Mouse (Mus musculus) common myeloid progenitor, adult 5-6 weeks (primary cell): ENCODE measurements at regions not wholly inside any gene's neighbourhood (a gene's known extent, or its start where the extent isn't known, plus 50 kb on each side); places are given as distances from the start of the nearest gene placed in this dataset.
"Not testable (repeated sequence)": the region's sequence is repeated elsewhere in the genome, so short reads cannot be mapped to it uniquely, and the experiment has no call there.

Experiments used
- ATAC-seq: replicated peaks from 2 replicates; pipeline ENCODE4 v1.8.0; 2016; ENCODE audit warnings: low read depth, mild to moderate bottlenecking, moderate TSS enrichment, inconsistent platforms; ENCODE audit not compliant: poor library complexity, severe bottlenecking

GRCm38 (mm10) chr17:43139916-43140315 is 123.6 kb downstream of the Tnfrsf21 start:
- peak; percentile 51 for ATAC-seq

- ATAC-seq = no peak
Observed at GRCm38 (mm10) chr17:43141740-43142139, 125.4 kb downstream of the Tnfrsf21 start.

- ATAC-seq = no peak
Observed at GRCm38 (mm10) chr17:43145749-43146148, 124.4 kb upstream of the Adgrf1 start.

- ATAC-seq = no peak
Observed at GRCm38 (mm10) chr17:43147935-43148334, 122.2 kb upstream of the Adgrf1 start.

- no peak for ATAC-seq
Observed at GRCm38 (mm10) chr17:43152620-43153019, 117.5 kb upstream of the Adgrf1 start.

- not testable (repeated sequence) for ATAC-seq
Observed at GRCm38 (mm10) chr17:43155271-43155670, 114.9 kb upstream of the Adgrf1 start.

- no peak for ATAC-seq
Observed at GRCm38 (mm10) chr17:43156116-43156515, 114.0 kb upstream of the Adgrf1 start.

GRCm38 (mm10) chr17:43157781-43158501 is 112.2 kb upstream of the Adgrf1 start:
- peak; percentile 98 for ATAC-seq

GRCm38 (mm10) chr17:43158741-43159140 is 111.4 kb upstream of the Adgrf1 start:
- ATAC-seq = no peak

GRCm38 (mm10) chr17:43161306-43161705 is 108.8 kb upstream of the Adgrf1 start:
- ATAC-seq = not testable (repeated sequence)

- ATAC-seq = no peak
Observed at GRCm38 (mm10) chr17:43163126-43163525, 107.0 kb upstream of the Adgrf1 start.

GRCm38 (mm10) chr17:43166091-43166490 is 104.0 kb upstream of the Adgrf1 start:
- ATAC-seq = no peak

GRCm38 (mm10) chr17:43169435-43169834 is 100.7 kb upstream of the Adgrf1 start:
- ATAC-seq = no peak

- no peak for ATAC-seq
Observed at GRCm38 (mm10) chr17:43172657-43173165, 97.4 kb upstream of the Adgrf1 start.

GRCm38 (mm10) chr17:43174860-43175259 is 95.3 kb upstream of the Adgrf1 start:
- ATAC-seq = no peak

- no peak for ATAC-seq
Observed at GRCm38 (mm10) chr17:43177244-43177643, 92.9 kb upstream of the Adgrf1 start.

- ATAC-seq = 0 out of 2 replicates have a peak, but pooled peaks have one; percentile 25
Observed at GRCm38 (mm10) chr17:43190016-43190415, 80.1 kb upstream of the Adgrf1 start.

- ATAC-seq = no peak
Observed at GRCm38 (mm10) chr17:43190853-43191485, 79.2 kb upstream of the Adgrf1 start.

GRCm38 (mm10) chr17:43197232-43197631 is 72.9 kb upstream of the Adgrf1 start:
- ATAC-seq = no peak

- ATAC-seq = peak; percentile 97
Observed at GRCm38 (mm10) chr17:43200832-43201231, 69.3 kb upstream of the Adgrf1 start.

GRCm38 (mm10) chr17:43206701-43207470 is 63.2 kb upstream of the Adgrf1 start:
- no peak for ATAC-seq
